Mouse (Mus musculus): ENCODE measurements around the gene Vwa2. TPM values are rescaled to one million over a fixed set of nuclear protein-coding genes. Genes with fewer than 3 reads are reported as not detected.

Gene Vwa2
- polyA plus RNA-seq, 1 experiment from 2014 or later: 0.11 TPM

GRCm38 (mm10) chr19:56891438-56891837 lies 17.4 kb downstream of the Vwa2 start:
- Histone ChIP-seq H3K4me2 (ENCODE audit: low read length) (no peak overlapping the region), H3K27me3 (ENCODE audit: control insufficient read depth, insufficient read depth, low read length) (no peaks in the 10 kb centered on the region), H3K36me3 (ENCODE audit: control insufficient read depth, insufficient read depth, low read length) (no peaks in the 10 kb centered on the region), H3K4me1 (ENCODE audit: control insufficient read depth in 2 of 2, insufficient read depth in 2 of 2, low read length in 2 of 2) (peaks cover 2 to 3% of the 10 kb centered on the region in 2 experiments; a peak in 2 of 4 replicates), H3K4me3 (ENCODE audit: control insufficient read depth in 1 of 2, insufficient read depth in 1 of 2, low read depth in 1 of 2, low read length in 2 of 2) (no peak overlapping the region), H3K27ac (replicated peaks in 1 of 2; ENCODE audit: control insufficient read depth in 1 of 2, insufficient read depth in 1 of 2, low read depth in 2 of 2, low read length in 2 of 2) (no peak overlapping the region), H3K9me3 (ENCODE audit: control insufficient read depth, low read length) (no peaks in the 10 kb centered on the region), H3K9ac (ENCODE audit: low read length) (no peak overlapping the region)
- 50% methylated on average over 2 of the region's 2 CpGs for WGBS
- ATAC-seq (ENCODE audit: insufficient number of reproducible peaks, insufficient read depth, low FRiP score, low read depth): no peak

- H3K4me1 ChIP-seq (ENCODE audit: control insufficient read depth in 2 of 2, insufficient read depth in 2 of 2, low read length in 2 of 2): peaks cover 3 to 4% of the 10 kb centered on the region in 2 experiments; a peak in 2 of 4 replicates
- H3K27me3 ChIP-seq (ENCODE audit: control insufficient read depth, insufficient read depth, low read length): no peaks in the 10 kb centered on the region
- H3K9ac ChIP-seq (ENCODE audit: low read length): no peak overlapping the region
- no peak for ATAC-seq (ENCODE audit: insufficient number of reproducible peaks, insufficient read depth, low FRiP score, low read depth)
- WGBS: 91% methylated on average over 5 of the region's 5 CpGs
- H3K9me3 ChIP-seq (ENCODE audit: control insufficient read depth, low read length): no peaks in the 10 kb centered on the region
- no peak overlapping the region for H3K4me2 ChIP-seq (ENCODE audit: low read length)
- H3K36me3 ChIP-seq (ENCODE audit: control insufficient read depth, insufficient read depth, low read length): no peaks in the 10 kb centered on the region
- H3K27ac ChIP-seq (replicated peaks in 1 of 2; ENCODE audit: control insufficient read depth in 1 of 2, insufficient read depth in 1 of 2, low read depth in 2 of 2, low read length in 2 of 2): no peak overlapping the region
- no peak overlapping the region for H3K4me3 ChIP-seq (ENCODE audit: control insufficient read depth in 1 of 2, insufficient read depth in 1 of 2, low read depth in 1 of 2, low read length in 2 of 2)
Measured at GRCm38 (mm10) chr19:56892586-56892985, 18.5 kb downstream of the Vwa2 start.

GRCm38 (mm10) chr19:56893326-56893725 lies 19.3 kb downstream of the Vwa2 start:
- H3K9me3 ChIP-seq (ENCODE audit: control insufficient read depth, low read length): no peaks in the 10 kb centered on the region
- no peak overlapping the region for H3K4me3 ChIP-seq (ENCODE audit: control insufficient read depth in 1 of 2, insufficient read depth in 1 of 2, low read depth in 1 of 2, low read length in 2 of 2)
- no peaks in the 10 kb centered on the region for H3K27me3 ChIP-seq (ENCODE audit: control insufficient read depth, insufficient read depth, low read length)
- H3K27ac ChIP-seq (replicated peaks in 1 of 2; ENCODE audit: control insufficient read depth in 1 of 2, insufficient read depth in 1 of 2, low read depth in 2 of 2, low read length in 2 of 2): no peak overlapping the region
- H3K4me1 ChIP-seq (ENCODE audit: control insufficient read depth in 2 of 2, insufficient read depth in 2 of 2, low read length in 2 of 2): peaks cover 3 to 4% of the 10 kb centered on the region in 2 experiments; a peak in 2 of 4 replicates
- 72% methylated on average over 5 of the region's 5 CpGs for WGBS
- ATAC-seq (ENCODE audit: insufficient number of reproducible peaks, insufficient read depth, low FRiP score, low read depth): no peak
- H3K9ac ChIP-seq (ENCODE audit: low read length): no peak overlapping the region
- no peak overlapping the region for H3K4me2 ChIP-seq (ENCODE audit: low read length)
- no peaks in the 10 kb centered on the region for H3K36me3 ChIP-seq (ENCODE audit: control insufficient read depth, insufficient read depth, low read length)

- WGBS: 86% methylated on average over 12 of the region's 16 CpGs
- ATAC-seq (ENCODE audit: insufficient number of reproducible peaks, insufficient read depth, low FRiP score, low read depth): no peak
- H3K4me3 ChIP-seq (ENCODE audit: control insufficient read depth in 1 of 2, insufficient read depth in 1 of 2, low read depth in 1 of 2, low read length in 2 of 2): no peak overlapping the region
- peaks cover 3 to 4% of the 10 kb centered on the region in 2 experiments; a peak in 2 of 4 replicates for H3K4me1 ChIP-seq (ENCODE audit: control insufficient read depth in 2 of 2, insufficient read depth in 2 of 2, low read length in 2 of 2)
- no peaks in the 10 kb centered on the region for H3K27me3 ChIP-seq (ENCODE audit: control insufficient read depth, insufficient read depth, low read length)
- H3K9me3 ChIP-seq (ENCODE audit: control insufficient read depth, low read length): no peaks in the 10 kb centered on the region
- H3K4me2 ChIP-seq (ENCODE audit: low read length): no peak overlapping the region
- H3K27ac ChIP-seq (replicated peaks in 1 of 2; ENCODE audit: control insufficient read depth in 1 of 2, insufficient read depth in 1 of 2, low read depth in 2 of 2, low read length in 2 of 2): no peak overlapping the region
- no peak overlapping the region for H3K9ac ChIP-seq (ENCODE audit: low read length)
- no peaks in the 10 kb centered on the region for H3K36me3 ChIP-seq (ENCODE audit: control insufficient read depth, insufficient read depth, low read length)
Measured at GRCm38 (mm10) chr19:56897654-56898053, 23.6 kb downstream of the Vwa2 start.

GRCm38 (mm10) chr19:56904095-56904494 lies 30.0 kb downstream of the Vwa2 start:
- no peaks in the 10 kb centered on the region for H3K27me3 ChIP-seq (ENCODE audit: control insufficient read depth, insufficient read depth, low read length)
- H3K36me3 ChIP-seq (ENCODE audit: control insufficient read depth, insufficient read depth, low read length): no peaks in the 10 kb centered on the region
- H3K4me2 ChIP-seq (ENCODE audit: low read length): no peak overlapping the region
- no peaks in the 10 kb centered on the region for H3K4me1 ChIP-seq (ENCODE audit: control insufficient read depth in 2 of 2, insufficient read depth in 2 of 2, low read length in 2 of 2)
- H3K9ac ChIP-seq (ENCODE audit: low read length): no peak overlapping the region
- no peak overlapping the region for H3K4me3 ChIP-seq (ENCODE audit: control insufficient read depth in 1 of 2, insufficient read depth in 1 of 2, low read depth in 1 of 2, low read length in 2 of 2)
- WGBS: 79% methylated on average over 3 of the region's 3 CpGs
- no peak for ATAC-seq (ENCODE audit: insufficient number of reproducible peaks, insufficient read depth, low FRiP score, low read depth)
- H3K27ac ChIP-seq (replicated peaks in 1 of 2; ENCODE audit: control insufficient read depth in 1 of 2, insufficient read depth in 1 of 2, low read depth in 2 of 2, low read length in 2 of 2): no peak overlapping the region
- no peaks in the 10 kb centered on the region for H3K9me3 ChIP-seq (ENCODE audit: control insufficient read depth, low read length)

GRCm38 (mm10) chr19:56905395-56905794 lies 31.3 kb downstream of the Vwa2 start:
- no peak overlapping the region for H3K27ac ChIP-seq (replicated peaks in 1 of 2; ENCODE audit: control insufficient read depth in 1 of 2, insufficient read depth in 1 of 2, low read depth in 2 of 2, low read length in 2 of 2)
- WGBS: 81% methylated on average over 7 of the region's 7 CpGs
- ATAC-seq (ENCODE audit: insufficient number of reproducible peaks, insufficient read depth, low FRiP score, low read depth): no peak
- H3K4me3 ChIP-seq (ENCODE audit: control insufficient read depth in 1 of 2, insufficient read depth in 1 of 2, low read depth in 1 of 2, low read length in 2 of 2): no peak overlapping the region
- H3K27me3 ChIP-seq (ENCODE audit: control insufficient read depth, insufficient read depth, low read length): no peaks in the 10 kb centered on the region
- no peaks in the 10 kb centered on the region for H3K36me3 ChIP-seq (ENCODE audit: control insufficient read depth, insufficient read depth, low read length)
- H3K4me1 ChIP-seq (ENCODE audit: control insufficient read depth in 2 of 2, insufficient read depth in 2 of 2, low read length in 2 of 2): no peaks in the 10 kb centered on the region
- H3K9ac ChIP-seq (ENCODE audit: low read length): no peak overlapping the region
- H3K9me3 ChIP-seq (ENCODE audit: control insufficient read depth, low read length): no peaks in the 10 kb centered on the region
- no peak overlapping the region for H3K4me2 ChIP-seq (ENCODE audit: low read length)

- Histone ChIP-seq H3K9me3 (ENCODE audit: control insufficient read depth, low read length) (no peaks in the 10 kb centered on the region), H3K27me3 (ENCODE audit: control insufficient read depth, insufficient read depth, low read length) (no peaks in the 10 kb centered on the region), H3K9ac (ENCODE audit: low read length) (no peak overlapping the region), H3K36me3 (ENCODE audit: control insufficient read depth, insufficient read depth, low read length) (no peaks in the 10 kb centered on the region), H3K4me3 (ENCODE audit: control insufficient read depth in 1 of 2, insufficient read depth in 1 of 2, low read depth in 1 of 2, low read length in 2 of 2) (no peak overlapping the region), H3K27ac (replicated peaks in 1 of 2; ENCODE audit: control insufficient read depth in 1 of 2, insufficient read depth in 1 of 2, low read depth in 2 of 2, low read length in 2 of 2) (no peak overlapping the region), H3K4me2 (ENCODE audit: low read length) (no peak overlapping the region), H3K4me1 (ENCODE audit: control insufficient read depth in 2 of 2, insufficient read depth in 2 of 2, low read length in 2 of 2) (no peaks in the 10 kb centered on the region)
- no peak for ATAC-seq (ENCODE audit: insufficient number of reproducible peaks, insufficient read depth, low FRiP score, low read depth)
- WGBS: 53% methylated on average over 3 of the region's 3 CpGs
Measured at GRCm38 (mm10) chr19:56907850-56908249, 33.8 kb downstream of the Vwa2 start.

GRCm38 (mm10) chr19:56908472-56909270 lies 34.6 kb downstream of the Vwa2 start:
- 66% methylated on average over 17 of the region's 17 CpGs for WGBS
- no peak overlapping the region for H3K4me3 ChIP-seq (ENCODE audit: control insufficient read depth in 1 of 2, insufficient read depth in 1 of 2, low read depth in 1 of 2, low read length in 2 of 2)
- no peaks in the 10 kb centered on the region for H3K4me1 ChIP-seq (ENCODE audit: control insufficient read depth in 2 of 2, insufficient read depth in 2 of 2, low read length in 2 of 2)
- no peaks in the 10 kb centered on the region for H3K9me3 ChIP-seq (ENCODE audit: control insufficient read depth, low read length)
- no peaks in the 10 kb centered on the region for H3K27me3 ChIP-seq (ENCODE audit: control insufficient read depth, insufficient read depth, low read length)
- no peak overlapping the region for H3K4me2 ChIP-seq (ENCODE audit: low read length)
- no peak overlapping the region for H3K27ac ChIP-seq (replicated peaks in 1 of 2; ENCODE audit: control insufficient read depth in 1 of 2, insufficient read depth in 1 of 2, low read depth in 2 of 2, low read length in 2 of 2)
- H3K9ac ChIP-seq (ENCODE audit: low read length): no peak overlapping the region
- H3K36me3 ChIP-seq (ENCODE audit: control insufficient read depth, insufficient read depth, low read length): no peaks in the 10 kb centered on the region
- ATAC-seq (ENCODE audit: insufficient number of reproducible peaks, insufficient read depth, low FRiP score, low read depth): no peak
